Mouse (Mus musculus): ENCODE measurements around the gene Cat. TPM values are rescaled to one million over a fixed set of nuclear protein-coding genes. Genes with fewer than 3 reads are reported as not detected.

Gene Cat
- polyA plus RNA-seq, 1 experiment: 665 TPM

DNA sequence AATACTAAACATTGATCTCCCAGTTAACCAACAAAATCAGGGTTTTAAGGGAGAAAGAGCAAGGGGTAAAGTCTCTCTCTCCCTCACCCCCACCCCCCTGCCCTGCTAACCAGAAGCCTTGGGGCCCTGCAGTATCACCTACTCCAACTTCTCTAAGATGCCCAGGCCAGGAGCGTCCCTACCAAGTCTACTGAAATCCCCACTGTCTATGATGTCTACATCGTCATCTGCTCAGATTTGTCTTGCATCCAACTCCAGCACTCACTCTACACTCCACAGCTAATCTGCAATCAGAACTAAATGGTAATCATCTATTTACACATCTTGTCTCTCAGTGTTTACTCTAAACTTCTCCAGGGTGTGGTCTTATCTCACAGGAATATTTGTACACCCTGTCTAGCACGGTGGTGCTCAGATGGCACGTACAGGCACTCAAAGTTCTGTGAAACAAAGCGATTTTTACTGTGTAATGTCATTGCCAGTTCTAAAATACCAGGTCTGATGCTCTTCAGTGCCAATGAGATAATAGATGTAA lies 907 bp downstream of the Cat start:
- H3K4me3 ChIP-seq (ENCODE audit: insufficient read depth, low read depth, low read length): peak overlapping the region; percentile 93
- H3K27ac ChIP-seq (replicated peaks; ENCODE audit: low read depth, low read length): peak overlapping the region; percentile 14; the same call in 1 of the 2 replicates
- H3K4me1 ChIP-seq (ENCODE audit: control insufficient read depth, insufficient read depth, insufficient read length, low read length): peaks cover 17% of the 10 kb centered on the region

DNA sequence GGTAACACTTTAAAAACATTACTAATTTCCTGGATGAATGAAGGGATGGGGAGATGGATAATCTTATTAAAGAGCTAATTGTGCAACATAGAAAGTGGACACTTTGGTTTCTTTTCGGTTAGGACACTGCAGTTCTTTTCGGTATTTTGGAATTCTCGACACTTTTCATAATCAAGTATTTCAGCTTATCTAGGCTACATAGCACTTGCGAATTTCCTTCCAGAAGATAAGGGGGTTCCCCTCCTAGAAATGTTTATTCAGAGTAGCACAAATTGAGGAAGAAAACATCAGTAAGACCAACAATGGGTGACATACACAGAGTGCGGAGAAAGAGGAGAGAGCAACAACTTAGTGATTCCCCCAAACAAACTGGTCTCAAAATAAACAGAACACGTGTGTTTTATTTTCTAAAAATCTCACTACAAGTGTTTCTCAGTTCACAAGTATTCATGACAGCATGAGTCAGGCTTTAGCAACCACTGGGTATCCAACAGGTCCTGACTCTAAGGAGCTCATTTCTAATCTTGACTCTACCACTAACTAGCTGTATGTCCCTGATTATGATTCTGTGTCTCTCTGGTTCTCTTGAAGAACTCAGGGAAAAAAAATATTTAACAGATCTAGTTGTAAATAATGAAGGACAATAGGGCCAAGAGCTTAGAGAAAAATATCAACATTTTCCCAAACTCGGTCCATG lies 1.5 kb downstream of the Cat start:
- Histone ChIP-seq H3K27ac (replicated peaks; ENCODE audit: low read depth, low read length) (peak overlapping the region; percentile 14; the same call in 1 of the 2 replicates), H3K4me1 (ENCODE audit: control insufficient read depth, insufficient read depth, insufficient read length, low read length) (peaks cover 17% of the 10 kb centered on the region), H3K4me3 (ENCODE audit: insufficient read depth, low read depth, low read length) (peak overlapping the region; percentile 93)

DNA sequence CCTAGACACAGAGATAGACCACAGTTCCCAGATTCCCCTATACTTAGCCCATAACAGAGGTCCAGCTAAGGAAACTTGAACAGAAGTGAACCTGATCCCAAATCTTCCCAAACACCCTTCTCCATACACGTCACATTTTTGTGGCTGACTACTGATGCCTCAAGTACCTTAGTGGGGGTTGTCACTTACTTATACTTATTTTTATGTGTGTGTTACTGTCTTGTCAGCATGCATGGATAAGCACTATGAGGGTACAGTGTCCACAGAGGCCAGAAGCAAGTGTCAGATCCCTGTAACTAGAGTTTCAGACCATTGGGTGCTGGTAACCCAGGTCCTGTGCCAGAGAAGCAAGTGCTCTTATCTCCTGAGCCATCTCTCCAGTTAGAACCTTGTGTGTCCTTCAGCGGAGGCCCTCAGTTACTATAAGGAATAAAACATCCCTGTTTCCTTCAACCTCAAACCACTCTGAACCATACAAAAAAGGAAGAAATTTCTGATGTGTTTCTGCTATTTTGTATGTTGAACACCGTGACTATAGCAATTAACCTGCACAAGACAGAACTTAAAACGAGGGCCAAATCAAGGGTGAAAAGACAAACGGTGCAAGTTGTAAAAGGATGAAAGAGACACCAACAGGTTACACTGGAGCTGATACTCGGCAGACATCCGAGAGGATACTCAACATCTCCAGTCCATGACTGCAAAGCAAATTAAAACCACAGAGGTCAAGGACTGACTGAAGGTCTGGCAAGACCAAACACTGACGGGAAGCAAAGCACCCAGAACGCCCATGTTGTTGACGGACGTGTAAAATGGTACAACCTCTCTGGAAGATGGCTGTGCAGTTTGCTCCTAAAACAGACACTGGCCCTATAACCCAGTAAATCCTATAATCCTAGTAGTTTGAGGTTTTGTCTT lies 3.4 kb downstream of the Cat start:
- Histone ChIP-seq H3K27ac (replicated peaks; ENCODE audit: low read depth, low read length) (peak overlapping the region; percentile 46; the same call in 1 of the 2 replicates), H3K4me3 (ENCODE audit: insufficient read depth, low read depth, low read length) (peak overlapping the region; percentile 45), H3K4me1 (ENCODE audit: control insufficient read depth, insufficient read depth, insufficient read length, low read length) (peaks cover 20% of the 10 kb centered on the region)

DNA sequence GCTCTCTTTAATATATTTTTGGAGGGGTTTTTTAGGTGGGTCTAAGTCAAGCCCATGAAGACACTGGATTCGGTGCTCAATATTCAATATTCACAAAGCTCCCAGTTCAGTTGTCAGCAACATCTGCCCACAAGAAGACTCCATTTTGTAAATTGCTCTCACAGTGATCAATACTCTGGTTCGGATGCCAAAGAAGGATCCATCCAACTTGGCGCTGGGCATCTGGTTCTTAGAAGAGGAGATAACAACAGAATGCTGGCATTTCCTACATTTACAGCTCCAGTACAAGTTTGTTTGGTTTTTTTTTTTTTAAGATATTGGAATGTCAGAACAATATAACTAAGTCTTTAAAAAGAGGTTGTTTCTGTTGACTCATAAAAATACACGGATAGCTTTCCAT lies 4.1 kb downstream of the Cat start:
- Histone ChIP-seq H3K27ac (replicated peaks; ENCODE audit: low read depth, low read length) (peak overlapping the region; percentile 38; the same call in 1 of the 2 replicates), H3K4me3 (ENCODE audit: insufficient read depth, low read depth, low read length) (peak overlapping the region; percentile 3; the same call in 1 of the 2 replicates), H3K4me1 (ENCODE audit: control insufficient read depth, insufficient read depth, insufficient read length, low read length) (peaks cover 20% of the 10 kb centered on the region)

DNA sequence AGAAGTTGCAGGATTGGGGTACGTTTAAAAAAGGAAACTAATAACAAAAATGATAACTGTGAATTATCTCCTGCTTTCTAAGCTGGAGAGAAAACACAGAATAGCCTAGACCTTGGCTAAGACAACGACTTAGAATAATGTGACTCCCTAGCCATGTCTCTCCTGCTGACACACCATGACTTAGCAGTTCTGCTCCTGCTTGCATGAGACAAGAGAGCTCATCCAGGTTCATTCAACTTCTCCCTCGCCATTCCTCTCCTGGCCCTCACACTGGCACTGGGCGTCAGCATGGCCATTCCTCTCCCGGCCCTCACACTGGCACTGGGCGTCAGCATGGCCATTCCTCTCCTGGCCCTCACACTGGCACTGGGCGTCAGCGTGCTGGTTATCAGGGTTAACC lies 4.7 kb downstream of the Cat start:
- Histone ChIP-seq H3K4me3 (ENCODE audit: insufficient read depth, low read depth, low read length) (0 out of 2 replicates have a peak overlapping the region, but pooled peaks have one; percentile 3), H3K27ac (replicated peaks; ENCODE audit: low read depth, low read length) (peak overlapping the region; percentile 38), H3K4me1 (ENCODE audit: control insufficient read depth, insufficient read depth, insufficient read length, low read length) (peaks cover 20% of the 10 kb centered on the region)

DNA sequence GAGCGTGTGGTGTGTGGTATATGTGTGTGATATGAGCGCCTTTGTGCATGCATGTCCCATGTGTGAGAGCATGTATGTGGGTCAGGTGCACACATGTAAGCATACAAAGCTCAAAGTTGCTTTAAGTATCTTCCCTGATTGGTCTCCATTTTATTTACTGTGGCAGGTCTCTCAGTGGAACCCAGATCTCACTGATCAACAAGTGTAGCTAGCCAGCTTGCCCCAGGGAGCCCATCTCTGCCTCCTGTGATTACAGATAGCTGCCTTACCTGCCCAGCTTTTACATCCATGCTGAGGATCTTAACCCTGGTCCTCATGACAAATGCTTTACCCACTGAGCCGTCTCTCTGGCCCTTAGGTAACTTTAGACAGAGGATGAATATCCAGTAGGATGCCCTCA lies 6.6 kb downstream of the Cat start:
- H3K4me1 ChIP-seq (ENCODE audit: control insufficient read depth, insufficient read depth, insufficient read length, low read length): peaks cover 20% of the 10 kb centered on the region
- no peak overlapping the region for H3K27ac ChIP-seq (replicated peaks; ENCODE audit: low read depth, low read length)
- H3K4me3 ChIP-seq (ENCODE audit: insufficient read depth, low read depth, low read length): no peak overlapping the region

DNA sequence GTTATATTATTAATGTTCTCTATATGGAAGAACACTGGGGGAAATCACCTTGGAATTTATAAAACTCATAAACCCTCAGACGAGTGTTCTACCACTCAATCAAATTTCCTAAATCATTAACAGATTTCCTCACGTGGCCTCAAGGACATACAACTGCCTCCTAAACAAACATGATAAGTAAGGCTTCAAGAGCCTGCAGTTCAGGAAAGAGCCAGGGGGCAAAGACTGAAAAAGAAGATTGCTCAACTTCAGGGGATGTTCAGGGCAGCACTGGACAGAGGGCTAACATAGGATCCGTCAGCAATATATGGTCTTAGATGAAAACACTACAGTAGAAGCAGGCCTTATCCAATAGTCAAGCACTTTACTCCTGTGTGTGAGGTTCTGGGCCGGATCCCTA lies 7.5 kb downstream of the Cat start:
- Histone ChIP-seq H3K27ac (replicated peaks; ENCODE audit: low read depth, low read length) (no peak overlapping the region), H3K4me3 (ENCODE audit: insufficient read depth, low read depth, low read length) (no peak overlapping the region), H3K4me1 (ENCODE audit: control insufficient read depth, insufficient read depth, insufficient read length, low read length) (peaks cover 15% of the 10 kb centered on the region)

DNA sequence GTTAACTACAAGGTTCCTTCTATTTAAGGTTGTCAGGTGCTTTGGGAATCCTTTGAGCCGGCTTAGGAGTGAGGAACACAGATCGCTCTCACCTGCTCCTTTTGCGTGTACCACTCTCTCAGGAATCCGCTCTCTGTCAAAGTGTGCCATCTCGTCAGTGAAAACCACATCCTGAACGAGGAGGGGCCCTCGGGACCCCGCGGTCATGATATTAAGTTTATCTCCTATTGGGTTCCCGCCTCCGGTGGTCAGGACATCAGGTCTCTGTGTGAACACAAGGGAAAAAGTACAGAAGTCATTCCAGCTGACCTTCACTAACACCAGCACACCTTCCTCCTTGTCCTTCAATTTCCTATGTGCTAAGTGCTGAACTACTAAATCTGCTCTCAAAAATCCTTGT lies 8.3 kb downstream of the Cat start:
- H3K4me3 ChIP-seq (ENCODE audit: insufficient read depth, low read depth, low read length): no peak overlapping the region
- H3K27ac ChIP-seq (replicated peaks; ENCODE audit: low read depth, low read length): no peak overlapping the region
- peaks cover 15% of the 10 kb centered on the region for H3K4me1 ChIP-seq (ENCODE audit: control insufficient read depth, insufficient read depth, insufficient read length, low read length)

DNA sequence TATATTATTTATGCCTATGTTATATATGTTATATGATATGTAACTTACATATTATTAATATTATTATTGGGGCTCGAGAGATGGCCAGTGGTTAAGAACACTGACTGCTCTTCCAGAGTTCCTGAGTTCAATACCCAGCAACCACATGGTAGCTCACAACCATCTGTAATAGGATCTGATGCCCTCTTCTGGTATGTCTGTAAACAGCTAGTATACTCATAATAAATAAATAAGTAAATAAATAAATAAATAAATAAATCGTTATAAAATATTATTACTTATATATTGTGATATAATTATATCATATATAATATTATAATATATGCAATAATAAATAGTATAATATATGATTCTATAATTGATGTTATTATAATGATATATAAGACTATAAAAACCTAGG lies 8.8 kb downstream of the Cat start:
- peaks cover 15% of the 10 kb centered on the region for H3K4me1 ChIP-seq (ENCODE audit: control insufficient read depth, insufficient read depth, insufficient read length, low read length)
- no peak overlapping the region for H3K27ac ChIP-seq (replicated peaks; ENCODE audit: low read depth, low read length)
- no peak overlapping the region for H3K4me3 ChIP-seq (ENCODE audit: insufficient read depth, low read depth, low read length)

DNA sequence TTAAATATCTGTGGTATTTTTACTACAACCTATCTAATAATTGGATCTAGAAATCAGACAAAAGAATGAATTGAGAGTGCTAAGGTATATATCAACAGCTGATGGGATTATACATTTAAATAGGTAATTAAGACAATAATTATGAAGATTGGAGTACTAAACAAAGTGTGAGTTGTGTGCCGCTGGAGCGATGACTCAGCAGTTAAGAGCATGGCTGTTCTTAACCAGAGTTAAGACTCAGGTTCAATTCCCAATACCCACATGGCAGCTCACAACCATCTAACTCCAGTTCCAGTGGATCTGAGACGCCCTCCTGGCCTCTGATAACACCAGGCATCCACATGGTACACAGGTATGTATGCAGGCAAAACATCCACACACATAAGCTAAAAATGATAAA lies 11.6 kb downstream of the Cat start:
- 0 out of 2 replicates have a peak, but pooled peaks cover 2% of the 10 kb centered on the region for H3K4me1 ChIP-seq (ENCODE audit: control insufficient read depth, insufficient read depth, insufficient read length, low read length)
- H3K4me3 ChIP-seq (ENCODE audit: insufficient read depth, low read depth, low read length): no peak overlapping the region
- H3K27ac ChIP-seq (replicated peaks; ENCODE audit: low read depth, low read length): no peak overlapping the region

DNA sequence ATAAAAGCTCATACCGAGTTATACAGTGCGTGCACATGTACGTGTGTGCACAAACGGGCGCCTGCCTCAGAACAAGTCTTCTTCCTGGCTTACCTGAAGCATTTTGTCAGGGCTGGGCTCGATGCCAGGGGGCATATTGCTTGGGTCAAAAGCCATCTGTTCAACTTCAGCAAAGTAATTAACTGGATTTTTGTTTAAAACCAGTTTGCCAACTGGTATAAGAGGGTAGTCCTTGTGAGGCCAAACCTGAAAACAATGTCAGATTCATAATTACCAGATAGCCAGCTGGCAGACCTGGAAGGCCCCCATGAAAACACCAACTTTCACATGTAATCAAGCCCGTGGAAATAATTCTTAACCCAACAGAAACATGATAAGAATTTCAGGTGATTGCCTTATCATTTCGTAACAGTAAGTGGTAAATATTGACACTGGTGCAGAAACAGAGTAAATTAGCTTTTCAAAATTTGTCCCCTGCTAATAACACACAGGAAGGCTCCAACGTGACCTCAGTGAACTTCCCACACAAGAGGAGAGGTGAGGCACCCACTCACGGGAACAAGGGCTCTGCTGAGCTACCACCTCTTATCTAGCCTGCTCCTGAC lies 17.9 kb downstream of the Cat start:
- H3K27ac ChIP-seq (replicated peaks; ENCODE audit: low read depth, low read length): no peak overlapping the region

DNA sequence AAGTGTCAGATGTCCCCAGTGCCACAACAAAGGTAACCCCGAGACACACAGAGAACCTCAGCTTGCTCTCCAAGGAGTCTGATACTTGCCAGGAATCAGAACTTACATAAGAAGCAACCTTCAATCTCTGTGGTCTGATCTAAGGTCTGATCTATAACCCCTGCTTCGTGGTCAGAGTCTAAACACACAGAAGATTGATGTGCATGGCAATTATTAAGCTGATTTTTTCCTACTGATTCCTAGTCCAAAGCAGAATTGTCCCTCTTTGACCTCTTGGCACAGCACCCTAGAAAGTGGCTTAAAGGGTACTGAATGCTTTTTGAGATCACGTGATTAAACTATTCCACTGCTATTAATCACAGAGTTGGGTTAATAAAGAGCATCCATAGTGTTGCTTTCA lies 18.7 kb downstream of the Cat start:
- Histone ChIP-seq H3K4me3 (ENCODE audit: insufficient read depth, low read depth, low read length) (no peak overlapping the region), H3K4me1 (ENCODE audit: control insufficient read depth, insufficient read depth, insufficient read length, low read length) (no peaks in the 10 kb centered on the region), H3K27ac (replicated peaks; ENCODE audit: low read depth, low read length) (no peak overlapping the region)

More for the DNA sequence above, 17.9 kb downstream of the Cat start:
- no peaks in the 10 kb centered on the region for H3K4me1 ChIP-seq (ENCODE audit: control insufficient read depth, insufficient read depth, insufficient read length, low read length)
- no peak overlapping the region for H3K4me3 ChIP-seq (ENCODE audit: insufficient read depth, low read depth, low read length)

DNA sequence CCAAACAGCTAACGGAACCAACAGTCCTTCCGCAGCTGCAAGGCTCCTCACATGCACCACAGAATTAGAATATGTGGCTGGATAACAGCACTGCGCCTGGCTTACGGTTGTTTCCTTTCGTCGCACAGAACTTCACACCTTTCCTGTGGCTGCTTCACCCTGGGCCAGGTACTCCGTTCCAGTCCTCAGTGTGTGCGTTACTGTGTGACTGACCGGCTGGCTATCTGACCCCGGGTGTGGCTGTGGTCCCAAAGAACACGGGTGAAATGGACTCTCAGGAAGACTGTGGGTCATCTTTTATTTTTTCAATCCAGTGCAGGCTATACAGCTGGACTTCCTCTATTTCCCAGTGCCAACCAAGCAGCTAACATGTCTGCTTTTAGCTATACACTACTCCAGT lies 19.5 kb downstream of the Cat start:
- H3K27ac ChIP-seq (replicated peaks; ENCODE audit: low read depth, low read length): no peak overlapping the region
- H3K4me3 ChIP-seq (ENCODE audit: insufficient read depth, low read depth, low read length): no peak overlapping the region
- no peaks in the 10 kb centered on the region for H3K4me1 ChIP-seq (ENCODE audit: control insufficient read depth, insufficient read depth, insufficient read length, low read length)

DNA sequence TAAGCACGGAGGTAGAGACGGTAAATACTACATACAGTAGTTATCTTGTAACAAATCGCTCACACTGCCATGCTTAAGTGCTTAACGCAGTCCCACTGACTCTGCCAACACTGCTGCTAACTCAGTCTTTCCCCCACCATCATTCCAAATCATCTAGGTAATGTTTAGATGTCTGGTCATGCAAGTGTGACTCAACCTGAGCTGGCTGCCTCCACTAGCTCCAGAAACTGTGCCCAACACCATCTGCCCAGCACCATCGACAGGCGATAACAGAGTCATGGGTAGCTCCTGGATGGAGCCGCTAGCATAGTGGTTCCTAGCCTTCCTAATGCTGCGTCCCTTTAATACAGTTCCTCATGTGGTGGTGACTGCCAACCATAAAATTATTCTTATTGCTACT lies 20.4 kb downstream of the Cat start:
- no peak overlapping the region for H3K27ac ChIP-seq (replicated peaks; ENCODE audit: low read depth, low read length)
- no peak overlapping the region for H3K4me3 ChIP-seq (ENCODE audit: insufficient read depth, low read depth, low read length)
- H3K4me1 ChIP-seq (ENCODE audit: control insufficient read depth, insufficient read depth, insufficient read length, low read length): no peaks in the 10 kb centered on the region

DNA sequence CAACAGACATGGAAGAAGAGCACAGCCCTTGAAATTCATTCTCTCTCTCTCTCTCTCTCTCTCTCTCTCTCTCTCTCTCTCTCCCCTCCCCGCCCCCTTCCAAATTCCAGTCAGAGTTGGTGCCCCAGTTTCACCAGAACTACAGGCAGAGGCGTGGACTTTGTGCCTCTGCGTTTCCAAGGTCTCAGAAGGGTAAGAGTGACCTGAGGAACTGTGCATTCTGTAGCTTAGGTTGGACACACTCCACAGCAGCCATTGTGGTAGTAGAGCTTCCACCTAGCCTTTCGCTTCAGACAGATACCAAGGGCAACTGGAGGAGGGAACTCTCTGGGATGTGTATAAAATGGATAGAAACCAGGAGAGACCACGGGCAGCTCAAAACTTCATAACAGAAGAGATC lies 22.2 kb downstream of the Cat start:
- Histone ChIP-seq H3K4me1 (ENCODE audit: control insufficient read depth, insufficient read depth, insufficient read length, low read length) (no peaks in the 10 kb centered on the region), H3K27ac (replicated peaks; ENCODE audit: low read depth, low read length) (no peak overlapping the region), H3K4me3 (ENCODE audit: insufficient read depth, low read depth, low read length) (no peak overlapping the region)

All from brown adipose tissue, adult 24 weeks (tissue).